Comparison of ENCODE assay signal across 12 mouse cellular contexts in the genomic region with DNA sequence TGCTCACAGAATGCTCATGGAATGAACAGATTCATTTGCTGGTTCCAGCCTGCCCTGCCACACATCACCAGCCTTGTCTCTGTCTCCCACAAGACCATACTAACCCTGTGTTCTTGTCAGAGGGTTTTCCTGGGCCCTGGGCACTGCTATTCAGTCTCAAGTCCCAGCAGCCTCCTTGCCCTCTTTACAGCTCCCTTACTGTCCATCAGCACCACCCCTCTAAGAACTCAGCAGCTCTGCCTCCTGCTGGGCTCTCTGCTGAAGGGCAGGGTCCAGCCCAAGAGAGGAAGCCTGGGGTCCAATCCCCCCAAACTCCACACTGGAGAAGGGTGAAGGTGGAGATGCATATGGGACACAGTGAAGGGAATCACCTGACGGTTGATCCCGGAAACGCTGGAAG. TPM values are rescaled to one million over a fixed set of nuclear protein-coding genes. Genes with fewer than 3 reads are reported as not detected.
DNase-seq lines count a peak whose midpoint lies in the region; ATAC-seq and TF ChIP-seq lines count a peak whose summit lies in the region.
"Had no signal": no experiment of that assay in that cellular context is flagged by ENCODE, and none has a peak within 500 bp of the region (broad histone marks: within the 10 kb centered on the region; RNA-seq: fewer than 3 reads in every experiment).

No protein-coding gene starts in this region.

- 0 out of 2 replicates have a peak, but pooled peaks have one; percentile 20 for TF ChIP-seq EP300 in heart, adult 2 months (IDR thresholded peaks at IDR 0.05; ENCODE audit: insufficient read depth, low read depth, low read length)

- no peaks in the 10 kb centered on the region for H3K79me2 ChIP-seq in heart, adult 2 months (replicated peaks; ENCODE audit: control insufficient read depth, insufficient read depth, low read length)

- no peak overlapping the region for H3K27ac ChIP-seq in heart, adult 2 months
- no peak overlapping the region for H3K27ac ChIP-seq in testis, adult 2 months (ENCODE audit: control insufficient read depth, insufficient read depth, low read depth, low read length)
- 0 out of 2 replicates have a peak overlapping the region, but pooled peaks have one; percentile 37 for H3K27ac ChIP-seq in liver, embryonic 13.5 days

- no peaks in the 10 kb centered on the region for H3K9me3 ChIP-seq in liver, embryonic 13.5 days (replicated peaks)

- intact Hi-C loops in heart, adult 2 months (cut with DNase I), result loop anchor here (2.0 to 5.0 kb wide), 2 partner anchors 41 to 88 kb away; no protein-coding TSS in a partner anchor

- H3K27me3 ChIP-seq in heart, adult 2 months (ENCODE audit: control insufficient read depth, insufficient read depth, low read length), result no peaks in the 10 kb centered on the region
- H3K27me3 ChIP-seq in testis, adult 2 months (ENCODE audit: control insufficient read depth, insufficient read depth, low read length), result no peaks in the 10 kb centered on the region
- H3K27me3 ChIP-seq in liver, embryonic 13.5 days, result peaks cover 14% of the 10 kb centered on the region; the same call in 1 of the 2 replicates

- no peak for DNase-seq in heart, adult 2 months
- no peak for DNase-seq in heart, adult 18-20 months
- DNase-seq in testis, postnatal 10 days (ENCODE audit: low spot score), result no peak
- DNase-seq in liver, embryonic 13.5 days, result no peak
- no peak for DNase-seq in cerebellum, adult 18-20 months
- DNase-seq in adrenal gland, postnatal 10 days, result no peak
- no peak for DNase-seq in thymus, postnatal 0 days (ENCODE audit: low spot score)
- DNase-seq: B cell, adult 2 months; cerebellum, adult 11 months; left cerebral cortex, postnatal 4 days had no signal

- no peaks in the 10 kb centered on the region for H3K36me3 ChIP-seq in heart, adult 2 months (ENCODE audit: control insufficient read depth, insufficient read depth, low read length)
- H3K36me3 ChIP-seq in testis, adult 2 months (ENCODE audit: control insufficient read depth, insufficient read depth, low read length), result no peaks in the 10 kb centered on the region
- peaks cover 6% of the 10 kb centered on the region; the same call in 1 of the 2 replicates for H3K36me3 ChIP-seq in liver, embryonic 13.5 days

- no peak for ATAC-seq in liver, embryonic 13.5 days (ENCODE audit: low read depth)

- peak; percentile 61 for TF ChIP-seq CTCF in heart, adult 2 months (IDR thresholded peaks at IDR 0.05)
- no peak for TF ChIP-seq CTCF in testis, adult 2 months (IDR thresholded peaks at IDR 0.05; ENCODE audit: control insufficient read depth, insufficient read depth, insufficient replicate concordance, low read depth, low read length)

- H3K4me2 ChIP-seq in liver, embryonic 13.5 days, result no peak overlapping the region

- H3K4me1 ChIP-seq in heart, adult 2 months (ENCODE audit: control insufficient read depth, insufficient read depth, low read length), result no peaks in the 10 kb centered on the region
- no peaks in the 10 kb centered on the region; the same call in none of the 2 replicates for H3K4me1 ChIP-seq in testis, adult 2 months (ENCODE audit: control insufficient read depth, insufficient read depth, low read length)
- peaks cover 58% of the 10 kb centered on the region for H3K4me1 ChIP-seq in liver, embryonic 13.5 days (replicated peaks)

- H3K9ac ChIP-seq in heart, adult 2 months (ENCODE audit: low read depth, low read length), result no peak overlapping the region
- H3K9ac ChIP-seq in liver, embryonic 13.5 days, result peak overlapping the region; percentile 22; the same call in 1 of the 2 replicates

- no peak for TF ChIP-seq POLR2A in heart, adult 2 months (IDR thresholded peaks at IDR 0.05; ENCODE audit: insufficient read depth, low read depth, low read length)
- TF ChIP-seq POLR2A in testis, adult 2 months (IDR thresholded peaks at IDR 0.05; ENCODE audit: control insufficient read depth, low read depth, low read length), result 0 out of 2 replicates have a peak, but pooled peaks have one; percentile 14

- WGBS in heart, adult 2 months, result 87% methylated on average over 3 of the region's 3 CpGs
- WGBS in liver, embryonic 13.5 days (ENCODE audit: insufficient replicate concordance), result 60% methylated on average over 3 of the region's 3 CpGs

- H3K4me3 ChIP-seq in heart, adult 2 months, result no peak overlapping the region
- H3K4me3 ChIP-seq in testis, adult 2 months (ENCODE audit: control insufficient read depth, low read depth, low read length), result no peak overlapping the region
- no peak overlapping the region for H3K4me3 ChIP-seq in liver, embryonic 13.5 days (replicated peaks)

RNA-seq across cellular contexts. Expression of gene Golt1a, which starts 41.1 kb away (rescaled TPM):
- total RNA-seq in heart, adult 2 months (2021), result not detected
- polyA plus RNA-seq in heart, adult 2 months (2012; rRNA removed), result 0.43 TPM in 1 of 2 replicates, not detected in the other
- not detected for total RNA-seq in heart, adult 18-20 months (2021)
- 0.46 TPM in 1 of 2 replicates, not detected in the other for polyA plus RNA-seq in testis, adult 2 months (2012; rRNA removed)
- polyA plus RNA-seq in liver, embryonic 13.5 days (2015; fragmentation: Nextera tagmentation; extraction: Ambion mirVana), result 6.1 and 8.2 TPM in 2 replicates
- 1 to 10 TPM; 1.4 to 4.3 TPM for total RNA-seq in adrenal gland, postnatal 10 days (2021)
- polyA plus RNA-seq in thymus, postnatal 0 days (2015; fragmentation: Nextera tagmentation; extraction: Ambion mirVana), result not detected in 2 replicates

RNA-seq across cellular contexts. Expression of gene Kiss1, which starts 53.2 kb away (rescaled TPM):
- not detected for total RNA-seq in heart, adult 2 months (2021)
- polyA plus RNA-seq in heart, adult 2 months (2012; rRNA removed), result not detected in 2 replicates
- total RNA-seq in heart, adult 18-20 months (2021), result not detected
- 0.44 TPM in 1 of 2 replicates, not detected in the other for polyA plus RNA-seq in testis, adult 2 months (2012; rRNA removed)
- polyA plus RNA-seq in liver, embryonic 13.5 days (2015; fragmentation: Nextera tagmentation; extraction: Ambion mirVana), result not detected in 2 replicates
- not detected for total RNA-seq in adrenal gland, postnatal 10 days (2021)
- 0.39 TPM in 1 of 2 replicates, not detected in the other for polyA plus RNA-seq in thymus, postnatal 0 days (2015; fragmentation: Nextera tagmentation; extraction: Ambion mirVana)
- total RNA-seq: left cerebral cortex, postnatal 4 days had no signal
- polyA plus RNA-seq: intestine, embryonic 14.5 days had no signal
